Mouse (Mus musculus) kidney, adult 2 months (tissue): ENCODE data around the gene Ano4. TPM values are rescaled to one million over a fixed set of nuclear protein-coding genes. Genes with fewer than 3 reads are reported as not detected.

ENCODE experiments used
- DNase-seq: peaks from one replicate; pipeline ENCODE4 v3.0.0; 2021
- H3K27ac ChIP-seq: fragments of 200-500 bp; 2 replicates; pipeline ENCODE4 v1.5.1; 2012; ENCODE audit warnings: low read depth, low read length, control low read depth, inconsistent platforms; ENCODE audit not compliant: insufficient read depth
- H3K27me3 ChIP-seq: fragments of 200-500 bp; replicated peaks from 2 replicates; pipeline ENCODE4 v1.6.1; 2012; ENCODE audit warnings: mild to moderate bottlenecking, moderate library complexity, low read length, inconsistent platforms; ENCODE audit not compliant: control insufficient read depth, insufficient read depth
- H3K36me3 ChIP-seq: fragments of 200-500 bp; 2 replicates; pipeline ENCODE4 v1.6.1; 2012; ENCODE audit warnings: mild to moderate bottlenecking, moderate library complexity, low read length, inconsistent platforms; ENCODE audit not compliant: control insufficient read depth, insufficient read depth
- H3K4me1 ChIP-seq: fragments of 200-500 bp; 2 replicates; pipeline ENCODE4 v1.6.1; 2011; ENCODE audit warnings: low read length; ENCODE audit not compliant: control insufficient read depth, insufficient read depth
- H3K4me3 ChIP-seq: fragments of 200-500 bp; 2 replicates; pipeline ENCODE4 v1.5.1; 2011; ENCODE audit warnings: mild to moderate bottlenecking, low read depth, low read length, control low read depth; ENCODE audit not compliant: insufficient read depth
- CTCF ChIP-seq: fragments of 200-500 bp; conservative IDR thresholded peaks from 2 replicates; pipeline ENCODE4 v1.5.1; 2011; ENCODE audit warnings: low read depth, mild to moderate bottlenecking, control low read depth, low read length, moderate library complexity, mixed read lengths; ENCODE audit not compliant: insufficient read depth, insufficient read length
- POLR2A ChIP-seq: fragments of 200-500 bp; IDR thresholded peaks from one replicate; pipeline ENCODE4 v1.6.1; 2011; ENCODE audit warnings: low read depth, low read length, control low read depth
- WGBS: fragments of 180-500 bp; shearing (Covaris S2); methylation state at CpG from one replicate; pipeline ENCODE4 v1.1.7; 2018; 5-methylcytosine and 5-hydroxymethylcytosine counted together
- polyA plus RNA-seq: library from polyadenylated mRNA; depleted of rRNA; stranded (reverse); fragments of >200 nt; gene quantifications from 2 replicates; pipeline ENCODE4 v1.2.3, GENCODE M21; 2012

Gene Ano4
- polyA plus RNA-seq, 1 experiment, result 0.69 TPM

DNA sequence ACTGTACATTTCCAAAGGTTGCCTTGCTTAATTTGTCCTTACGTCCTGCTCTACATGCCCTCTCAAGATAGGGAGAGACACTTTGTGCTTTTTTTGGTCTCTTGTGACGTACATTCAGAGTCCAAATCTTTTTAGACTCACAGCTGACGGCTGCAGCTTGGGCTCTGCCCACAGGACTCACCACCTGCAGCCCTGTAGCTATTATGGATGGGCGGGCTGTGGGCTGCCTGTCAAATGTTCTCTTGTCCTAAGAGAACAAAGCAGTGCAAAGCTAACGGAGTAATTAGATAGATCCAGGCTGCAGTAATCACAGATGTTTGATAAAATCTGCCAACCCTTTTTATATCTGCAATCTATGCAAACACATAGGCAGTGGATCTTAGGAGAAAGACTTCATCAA lies 325.6 kb downstream of the Ano4 start:
- 62% methylated on average over 5 of the region's 5 CpGs for WGBS
- Histone ChIP-seq H3K4me3 (no peak overlapping the region), H3K27me3 (no peaks in the 10 kb centered on the region)

DNA sequence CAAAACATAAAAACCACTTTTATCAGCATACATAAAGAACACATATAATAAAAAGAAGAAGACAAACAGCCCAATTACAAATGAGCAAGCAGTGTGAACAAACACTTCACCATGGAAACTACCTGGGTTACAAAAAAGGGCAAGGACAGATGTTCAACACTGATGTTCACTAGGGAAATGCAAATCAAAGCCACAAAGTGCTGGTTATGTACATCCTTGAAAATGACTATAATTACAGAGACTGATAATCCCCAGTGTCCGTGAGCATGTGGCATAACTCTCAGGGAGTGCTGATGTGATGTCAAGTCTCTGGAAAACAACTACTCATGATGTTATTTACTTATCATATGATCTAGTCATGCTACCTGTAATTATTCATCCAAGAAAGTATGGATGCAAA lies 336.3 kb downstream of the Ano4 start:
- H3K27me3 ChIP-seq, result no peaks in the 10 kb centered on the region
- 85% methylated on average over 1 of the region's 1 CpGs for WGBS
- H3K27ac ChIP-seq, result no peak overlapping the region
- H3K4me1 ChIP-seq, result no peaks in the 10 kb centered on the region
- DNase-seq, result no peak
- no peak for TF ChIP-seq POLR2A
- no peak for TF ChIP-seq CTCF
- no peaks in the 10 kb centered on the region for H3K36me3 ChIP-seq
- no peak overlapping the region for H3K4me3 ChIP-seq

More for the DNA sequence above, 325.6 kb downstream of the Ano4 start:
- no peaks in the 10 kb centered on the region for H3K4me1 ChIP-seq
- TF ChIP-seq POLR2A, result no peak
- TF ChIP-seq CTCF, result no peak
- no peak for DNase-seq
- H3K36me3 ChIP-seq, result no peaks in the 10 kb centered on the region
- no peak overlapping the region for H3K27ac ChIP-seq

DNA sequence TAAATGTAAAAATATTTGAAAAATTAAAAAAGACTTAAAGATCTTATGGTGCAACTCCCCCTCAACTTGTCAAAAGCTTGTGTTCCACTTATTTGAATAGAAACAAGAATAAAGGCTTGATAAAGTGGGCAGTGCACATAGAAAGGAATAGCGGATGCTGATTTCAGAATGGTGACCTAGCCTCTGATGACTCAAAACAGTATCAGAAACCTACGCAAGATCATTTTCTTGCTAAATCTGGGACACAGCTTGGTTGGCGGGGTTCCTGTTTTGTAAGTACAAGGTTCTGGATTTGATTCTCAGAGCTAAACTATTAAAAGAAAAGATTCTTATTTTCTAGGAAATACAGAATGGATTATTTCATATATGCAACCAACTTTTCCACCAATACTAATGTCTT lies 340.0 kb downstream of the Ano4 start:
- TF ChIP-seq CTCF, result no peak
- no peak for TF ChIP-seq POLR2A
- H3K36me3 ChIP-seq, result no peaks in the 10 kb centered on the region
- no peak for DNase-seq
- no peak overlapping the region for H3K27ac ChIP-seq
- H3K4me1 ChIP-seq, result no peaks in the 10 kb centered on the region
- WGBS, result 93% methylated on average over 3 of the region's 3 CpGs
- H3K4me3 ChIP-seq, result no peak overlapping the region
- no peaks in the 10 kb centered on the region for H3K27me3 ChIP-seq

DNA sequence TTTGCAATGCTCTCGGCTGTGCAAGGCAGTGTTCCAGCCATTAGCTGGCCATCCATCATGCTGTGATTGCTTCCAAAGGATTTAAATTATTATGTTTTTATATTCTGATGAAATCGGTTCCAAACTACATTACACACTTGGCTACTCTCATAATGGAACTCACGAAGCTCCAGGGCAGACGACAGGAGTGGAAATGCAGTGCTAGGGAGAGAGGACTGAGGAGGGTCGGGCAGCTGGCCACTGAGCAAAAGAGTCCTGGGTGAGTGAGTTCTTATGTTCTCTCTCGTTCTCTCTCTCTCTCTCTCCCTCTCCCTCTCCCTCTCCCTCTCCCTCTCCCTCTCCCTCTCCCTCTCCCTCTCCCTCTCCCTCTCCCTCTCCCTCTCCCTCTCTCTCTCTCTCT lies 357.6 kb downstream of the Ano4 start:
- peak; percentile 3 for DNase-seq
- H3K27me3 ChIP-seq, result no peaks in the 10 kb centered on the region

DNA sequence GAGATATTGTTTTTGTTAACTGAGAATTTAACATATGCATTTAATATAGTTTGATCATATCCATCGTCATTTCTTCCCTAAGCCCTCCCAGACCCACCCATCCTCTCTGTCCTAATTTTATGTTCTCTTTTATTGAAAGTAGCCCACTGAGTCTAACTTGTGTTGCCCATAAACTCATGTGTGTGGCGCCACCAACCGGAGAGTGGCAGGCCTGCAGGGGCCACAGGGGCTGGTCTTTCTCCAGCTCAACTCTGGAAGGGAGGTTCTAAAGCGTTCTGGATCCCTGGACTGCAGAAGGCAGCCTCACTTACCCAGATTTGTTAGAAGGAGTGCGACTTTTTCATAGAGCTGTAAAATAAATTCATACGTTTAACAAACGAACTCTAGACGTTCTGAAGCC lies 361.1 kb downstream of the Ano4 start:
- Histone ChIP-seq H3K4me3 (no peak overlapping the region), H3K36me3 (no peaks in the 10 kb centered on the region), H3K27ac (no peak overlapping the region), H3K4me1 (peaks cover 2% of the 10 kb centered on the region; the same call in 1 of the 2 replicates), H3K27me3 (no peaks in the 10 kb centered on the region)
- TF ChIP-seq CTCF (no peak; the same call in 1 of the 2 replicates), POLR2A (no peak)
- peak; percentile 28 for DNase-seq
- WGBS, result 31% methylated on average over 8 of the region's 8 CpGs

More for the DNA sequence above, 357.6 kb downstream of the Ano4 start:
- 29% methylated on average over 6 of the region's 6 CpGs for WGBS
- Histone ChIP-seq H3K4me3 (no peak overlapping the region), H3K27ac (no peak overlapping the region), H3K36me3 (no peaks in the 10 kb centered on the region), H3K4me1 (peaks cover 2% of the 10 kb centered on the region; the same call in 1 of the 2 replicates)
- TF ChIP-seq CTCF (no peak), POLR2A (no peak)

DNA sequence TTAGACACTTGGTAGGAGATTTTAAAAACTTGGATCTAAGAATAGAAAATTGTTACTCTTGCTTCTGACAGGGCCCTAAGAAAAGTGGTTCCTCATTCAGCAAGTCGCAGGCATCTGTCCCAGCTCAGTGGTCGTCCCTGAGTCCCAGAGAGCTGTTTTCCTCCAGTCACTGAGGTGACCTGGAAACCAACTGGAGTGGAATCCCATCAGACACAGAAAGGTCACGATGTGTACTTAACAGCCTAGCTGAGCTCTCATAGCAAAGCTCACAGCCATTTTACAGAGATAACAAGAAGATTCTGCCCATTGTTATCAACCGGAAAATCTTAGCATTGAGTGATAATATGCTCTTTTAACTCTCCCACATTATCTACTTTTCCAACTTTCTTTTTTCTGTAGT lies 365.1 kb downstream of the Ano4 start:
- WGBS, result 78% methylated on average over 4 of the region's 4 CpGs
- TF ChIP-seq CTCF (no peak), POLR2A (no peak)
- no peak overlapping the region for H3K27ac ChIP-seq
- H3K36me3 ChIP-seq, result no peaks in the 10 kb centered on the region
- no peaks in the 10 kb centered on the region for H3K4me1 ChIP-seq
- H3K4me3 ChIP-seq, result no peak overlapping the region
- DNase-seq, result no peak
- H3K27me3 ChIP-seq, result no peaks in the 10 kb centered on the region

DNA sequence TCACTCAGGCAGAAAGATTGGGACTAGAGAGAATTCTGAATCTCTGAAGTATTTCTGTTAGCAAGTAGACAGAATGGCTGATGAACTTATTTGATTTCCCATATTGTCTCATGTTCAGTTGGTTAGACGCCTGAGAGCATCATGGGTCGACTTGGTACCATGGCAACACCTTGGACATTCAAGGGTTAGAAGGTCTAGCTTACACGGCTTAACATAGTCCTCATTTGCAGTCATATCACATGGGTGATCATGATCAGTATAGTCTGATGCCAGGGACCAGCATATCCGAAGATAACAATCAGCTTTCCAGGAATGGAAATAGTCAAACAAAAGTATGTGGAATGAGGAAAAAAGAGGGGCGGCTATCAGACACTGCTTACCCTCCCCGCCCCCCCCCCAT lies 365.6 kb downstream of the Ano4 start:
- no peak for TF ChIP-seq POLR2A
- TF ChIP-seq CTCF, result no peak
- DNase-seq, result no peak
- no peaks in the 10 kb centered on the region for H3K4me1 ChIP-seq
- H3K27me3 ChIP-seq, result no peaks in the 10 kb centered on the region
- no peak overlapping the region for H3K4me3 ChIP-seq
- WGBS, result 75% methylated on average over 6 of the region's 6 CpGs
- H3K36me3 ChIP-seq, result no peaks in the 10 kb centered on the region
- no peak overlapping the region for H3K27ac ChIP-seq
